Mouse (Mus musculus) liver, embryonic 13.5 days (tissue): ENCODE results near the gene Pole4. TPM values are rescaled to one million over a fixed set of nuclear protein-coding genes. Genes with fewer than 3 reads are reported as not detected.
A peak's percentile ranks its signal among the peaks of the same experiment; 100 is the strongest.
"Not testable (repeated sequence)": the region's sequence is repeated elsewhere in the genome, so short reads cannot be mapped to it uniquely, and the experiment has no call there.

Experiments
- ATAC-seq: fragments of 200-750 bp; cut with Nextera tagmentation; 2 replicates; pipeline ENCODE4 v1.8.0; 2017; ENCODE audit warnings: low read depth, mild to moderate bottlenecking, moderate number of reproducible peaks, moderate library complexity
- DNase-seq: peaks from one replicate; pipeline ENCODE4 v3.0.0; 2022
- H3K27ac ChIP-seq: fragments of 300-500 bp; sonication (generic); 2 replicates; pipeline ENCODE4 v1.5.1; 2015; ENCODE audit warnings: moderate library complexity, mild to moderate bottlenecking, inconsistent platforms
- H3K27me3 ChIP-seq: fragments of 300-500 bp; sonication (generic); 2 replicates; pipeline ENCODE4 v1.6.1; 2015; ENCODE audit warnings: mild to moderate bottlenecking, inconsistent platforms
- H3K36me3 ChIP-seq: fragments of 300-500 bp; sonication (generic); 2 replicates; pipeline ENCODE4 v1.6.1; 2015; ENCODE audit warnings: mild to moderate bottlenecking, inconsistent platforms
- H3K4me1 ChIP-seq: fragments of 300-500 bp; sonication (generic); replicated peaks from 2 replicates; pipeline ENCODE4 v1.6.1; 2015; ENCODE audit warnings: inconsistent platforms
- H3K4me2 ChIP-seq: fragments of 300-500 bp; sonication (generic); 2 replicates; pipeline ENCODE4 v1.6.1; 2015; ENCODE audit warnings: inconsistent platforms, mild to moderate bottlenecking, moderate library complexity
- H3K4me3 ChIP-seq: fragments of 300-500 bp; sonication (generic); replicated peaks from 2 replicates; pipeline ENCODE4 v1.5.1; 2015; ENCODE audit warnings: mild to moderate bottlenecking, inconsistent platforms
- H3K9ac ChIP-seq: fragments of 300-500 bp; sonication (generic); 2 replicates; pipeline ENCODE4 v1.6.1; 2015; ENCODE audit warnings: mild to moderate bottlenecking, inconsistent platforms
- H3K9me3 ChIP-seq: fragments of 300-500 bp; sonication (generic); replicated peaks from 2 replicates; pipeline ENCODE4 v1.6.1; 2016; ENCODE audit warnings: inconsistent platforms
- WGBS: fragments of 180-500 bp; shearing (Covaris S2); methylation state at CpG from one replicate; pipeline ENCODE4 v1.1.7; 2015; ENCODE audit not compliant: insufficient replicate concordance; 5-methylcytosine and 5-hydroxymethylcytosine counted together
- polyA plus RNA-seq: library from polyadenylated mRNA; unstranded; fragments of >200 nt; fragmentation: Nextera tagmentation; extraction: Ambion mirVana; gene quantifications from 2 replicates; pipeline ENCODE4 v1.2.1, GENCODE M21; 2015

Gene Pole4
- polyA plus RNA-seq, 1 experiment from 2014 or later: 65.7 TPM

DNA sequence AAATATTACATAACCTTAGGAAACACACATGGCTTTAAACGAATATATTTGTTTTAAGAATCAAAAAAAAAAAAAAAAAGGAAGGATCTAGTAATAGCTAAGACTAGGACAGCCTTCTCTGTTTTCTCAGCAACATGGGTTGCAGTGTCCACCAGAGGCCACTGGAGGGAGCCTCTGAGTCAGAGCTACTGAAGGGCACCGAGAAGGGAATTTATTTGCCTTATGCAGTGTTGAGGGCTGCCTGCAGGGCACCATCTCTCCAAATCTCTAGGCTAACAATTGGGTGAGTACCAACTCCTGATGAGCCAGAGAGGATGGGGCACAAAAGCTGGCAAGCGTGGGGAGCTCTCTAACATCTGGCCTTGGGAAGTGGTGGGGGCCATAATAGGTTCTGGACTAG, 9.1 kb upstream of the Pole4 start:
- no peak overlapping the region for H3K4me2 ChIP-seq
- no peaks in the 10 kb centered on the region for H3K36me3 ChIP-seq
- 14% methylated on average over 3 of the region's 3 CpGs for WGBS
- no peak overlapping the region for H3K9ac ChIP-seq
- ATAC-seq (0 out of 2 replicates have a peak, but pooled peaks have one; percentile 29), DNase-seq (peak; percentile 42)
- H3K27ac ChIP-seq: no peak overlapping the region
- H3K4me1 ChIP-seq: no peaks in the 10 kb centered on the region
- H3K27me3 ChIP-seq: no peaks in the 10 kb centered on the region
- no peaks in the 10 kb centered on the region for H3K9me3 ChIP-seq
- no peak overlapping the region for H3K4me3 ChIP-seq

- H3K27me3 ChIP-seq: no peaks in the 10 kb centered on the region
- ATAC-seq (no peak), DNase-seq (no peak)
- WGBS: 65% methylated on average over 3 of the region's 3 CpGs
- H3K4me2 ChIP-seq: no peak overlapping the region
- no peak overlapping the region for H3K4me3 ChIP-seq
- no peaks in the 10 kb centered on the region for H3K9me3 ChIP-seq
- no peak overlapping the region for H3K9ac ChIP-seq
- no peaks in the 10 kb centered on the region for H3K4me1 ChIP-seq
- no peaks in the 10 kb centered on the region for H3K36me3 ChIP-seq
- H3K27ac ChIP-seq: no peak overlapping the region
These were observed 2.6 kb upstream of the Pole4 start for GRCm38 (mm10) chr6:82707742-82708141.

DNA sequence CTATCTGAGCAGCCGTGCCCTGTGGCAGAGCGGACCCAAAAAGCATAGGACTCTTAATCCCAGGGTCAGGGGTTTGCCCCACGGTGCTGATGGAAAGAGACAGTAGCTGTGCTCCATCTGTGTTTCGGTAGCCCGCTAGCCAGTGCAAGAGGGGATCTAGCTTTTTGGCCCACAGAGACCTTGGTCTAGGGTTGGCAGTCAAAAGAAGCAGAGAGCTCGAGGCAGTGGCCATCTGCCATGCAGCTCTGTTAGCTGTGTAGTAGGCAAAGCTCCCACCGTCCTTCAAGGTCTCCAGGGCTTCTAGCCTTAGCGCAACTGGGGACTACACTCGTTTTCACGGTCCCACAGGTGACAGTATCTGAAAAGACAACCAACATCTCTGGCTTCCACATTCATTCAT, 2.1 kb upstream of the Pole4 start:
- H3K36me3 ChIP-seq: no peaks in the 10 kb centered on the region
- H3K27ac ChIP-seq: no peak overlapping the region
- no peaks in the 10 kb centered on the region for H3K9me3 ChIP-seq
- H3K4me1 ChIP-seq: no peaks in the 10 kb centered on the region
- DNase-seq: no peak
- H3K4me3 ChIP-seq: no peak overlapping the region
- no peak overlapping the region for H3K4me2 ChIP-seq
- H3K27me3 ChIP-seq: no peaks in the 10 kb centered on the region
- 70% methylated on average over 10 of the region's 10 CpGs for WGBS
- no peak for ATAC-seq
- no peak overlapping the region for H3K9ac ChIP-seq

- H3K27ac ChIP-seq: no peak overlapping the region
- no peaks in the 10 kb centered on the region for H3K27me3 ChIP-seq
- no peaks in the 10 kb centered on the region for H3K36me3 ChIP-seq
- DNase-seq (no peak), ATAC-seq (no peak)
- H3K9ac ChIP-seq: no peak overlapping the region
- no peaks in the 10 kb centered on the region for H3K4me1 ChIP-seq
- H3K4me2 ChIP-seq: no peak overlapping the region
- no peaks in the 10 kb centered on the region for H3K9me3 ChIP-seq
- no peak overlapping the region for H3K4me3 ChIP-seq
- 62% methylated on average over 3 of the region's 3 CpGs for WGBS
These were observed 1.5 kb downstream of the Pole4 start for GRCm38 (mm10) chr6:82703710-82704109.

DNA sequence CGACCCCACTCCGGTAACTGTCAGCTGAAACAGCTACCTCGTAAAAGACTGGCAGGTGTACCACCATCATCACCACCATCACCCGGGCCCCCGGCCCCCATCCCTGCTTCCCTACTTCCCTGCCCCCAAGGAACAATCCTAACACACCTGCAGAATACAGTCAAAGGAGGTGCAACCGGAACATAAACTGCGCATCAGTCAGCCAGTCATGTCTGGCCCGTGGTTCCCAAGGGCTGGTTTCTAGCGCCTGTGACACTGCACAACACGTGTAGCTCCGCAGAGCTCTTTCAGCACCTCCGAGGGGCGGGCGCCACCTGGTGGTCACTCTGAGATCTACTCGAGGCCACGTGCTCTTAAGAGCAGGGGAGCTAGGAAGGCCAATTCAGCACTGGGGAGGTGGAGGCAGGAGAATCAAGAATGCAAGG, 2.6 kb downstream of the Pole4 start:
- Histone ChIP-seq H3K4me3 (no peak overlapping the region), H3K9me3 (no peaks in the 10 kb centered on the region), H3K9ac (no peak overlapping the region), H3K4me1 (no peaks in the 10 kb centered on the region), H3K36me3 (no peaks in the 10 kb centered on the region), H3K27ac (no peak overlapping the region), H3K4me2 (no peak overlapping the region), H3K27me3 (no peaks in the 10 kb centered on the region)
- ATAC-seq (peak; percentile 68), DNase-seq (peak; percentile 67)
- WGBS: 24% methylated on average over 16 of the region's 16 CpGs

- Histone ChIP-seq H3K9ac (no peak overlapping the region), H3K27ac (no peak overlapping the region), H3K9me3 (no peaks in the 10 kb centered on the region), H3K4me3 (no peak overlapping the region), H3K27me3 (no peaks in the 10 kb centered on the region), H3K4me2 (no peak overlapping the region), H3K4me1 (no peaks in the 10 kb centered on the region), H3K36me3 (no peaks in the 10 kb centered on the region)
- no peak for DNase-seq
- 54% methylated on average over 6 of the region's 6 CpGs for WGBS
- ATAC-seq: no peak
These were observed 3.9 kb downstream of the Pole4 start for GRCm38 (mm10) chr6:82701296-82701695.

DNA sequence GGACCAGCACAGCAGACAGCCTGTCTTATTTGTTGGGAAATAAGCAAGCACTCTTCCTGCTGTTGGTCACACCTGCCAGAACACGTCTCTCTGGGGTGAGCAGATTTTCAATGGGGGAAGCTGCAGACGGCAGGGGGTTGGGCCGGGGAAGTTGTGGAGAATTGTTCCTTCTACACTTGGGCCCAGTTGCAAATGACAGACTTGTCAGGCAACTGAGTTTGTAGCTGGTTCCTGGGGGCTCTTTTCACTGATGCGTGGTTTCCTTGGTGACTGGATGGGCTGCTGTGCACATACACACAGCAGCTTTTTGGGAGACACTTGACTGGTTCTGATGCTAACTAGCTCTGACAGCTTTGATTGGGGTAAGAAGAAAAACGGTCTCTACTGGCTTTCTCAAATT, 5.3 kb downstream of the Pole4 start:
- H3K4me1 ChIP-seq: no peaks in the 10 kb centered on the region
- ATAC-seq (no peak), DNase-seq (no peak)
- no peak overlapping the region for H3K27ac ChIP-seq
- no peaks in the 10 kb centered on the region for H3K36me3 ChIP-seq
- H3K9me3 ChIP-seq: no peaks in the 10 kb centered on the region
- 30% methylated on average over 5 of the region's 5 CpGs for WGBS
- H3K4me3 ChIP-seq: no peak overlapping the region
- H3K4me2 ChIP-seq: no peak overlapping the region
- H3K9ac ChIP-seq: no peak overlapping the region
- no peaks in the 10 kb centered on the region for H3K27me3 ChIP-seq

DNA sequence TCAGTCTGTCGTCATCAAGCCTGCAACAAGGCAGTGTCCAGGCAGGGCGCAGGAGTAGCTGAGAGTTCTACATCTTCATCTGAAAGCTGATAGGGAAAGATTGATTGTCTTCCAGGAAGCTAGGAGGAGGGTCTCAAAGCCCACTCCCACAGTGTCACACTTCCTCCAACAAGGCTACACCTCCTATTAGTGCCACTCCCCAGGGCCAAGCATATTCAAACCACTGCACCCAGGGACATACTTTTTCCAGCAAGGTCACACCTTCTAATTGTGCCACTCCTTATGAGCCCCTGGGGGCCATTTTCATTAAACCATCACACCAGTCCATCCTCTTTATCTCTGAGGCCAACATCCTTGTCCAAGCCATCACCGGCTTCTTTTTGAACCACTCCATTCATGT, 8.4 kb downstream of the Pole4 start:
- Histone ChIP-seq H3K9ac (no peak overlapping the region), H3K27ac (no peak overlapping the region), H3K27me3 (no peaks in the 10 kb centered on the region), H3K4me3 (no peak overlapping the region), H3K4me2 (no peak overlapping the region), H3K9me3 (no peaks in the 10 kb centered on the region), H3K36me3 (no peaks in the 10 kb centered on the region), H3K4me1 (no peaks in the 10 kb centered on the region)
- WGBS: 70% methylated on average over 3 of the region's 3 CpGs
- DNase-seq: no peak
- no peak for ATAC-seq

DNA sequence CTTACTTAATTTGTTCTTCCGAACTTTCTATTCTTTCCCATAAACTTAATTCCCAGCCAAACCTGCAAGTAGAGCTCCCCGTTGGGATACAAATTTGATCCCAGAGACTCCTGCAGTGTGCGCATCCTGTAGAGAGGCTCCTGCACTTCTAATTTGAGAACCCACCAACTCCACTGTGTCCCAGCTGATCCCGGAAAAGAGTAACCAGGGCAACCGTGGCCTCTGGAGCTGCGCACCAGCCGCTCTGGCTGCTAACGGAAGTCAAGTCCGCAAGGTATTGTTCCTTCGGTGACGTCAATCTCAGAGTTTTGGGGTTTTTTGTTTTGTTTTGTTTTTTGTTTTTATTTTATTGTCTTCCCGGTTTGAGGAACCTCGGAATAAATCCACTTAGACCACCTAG, 10.5 kb downstream of the Pole4 start:
- Histone ChIP-seq H3K4me2 (peak overlapping the region; percentile 15; the same call in 1 of the 2 replicates), H3K36me3 (no peaks in the 10 kb centered on the region), H3K27me3 (no peaks in the 10 kb centered on the region), H3K9me3 (no peaks in the 10 kb centered on the region), H3K27ac (no peak overlapping the region), H3K4me3 (peak overlapping the region; percentile 12; the same call in 1 of the 2 replicates), H3K9ac (no peak overlapping the region), H3K4me1 (no peaks in the 10 kb centered on the region)
- no peak for ATAC-seq
- 50% methylated on average over 13 of the region's 13 CpGs for WGBS
- no peak for DNase-seq

GRCm38 (mm10) chr6:82689474-82689873, 15.7 kb downstream of the Pole4 start:
- Histone ChIP-seq H3K4me3 (no peak overlapping the region), H3K9ac (no peak overlapping the region), H3K27me3 (no peaks in the 10 kb centered on the region), H3K4me2 (no peak overlapping the region), H3K36me3 (no peaks in the 10 kb centered on the region), H3K9me3 (no peaks in the 10 kb centered on the region), H3K4me1 (no peaks in the 10 kb centered on the region), H3K27ac (no peak overlapping the region)
- 32% methylated on average over 4 of the region's 4 CpGs for WGBS
- DNase-seq (no peak), ATAC-seq (no peak)

DNA sequence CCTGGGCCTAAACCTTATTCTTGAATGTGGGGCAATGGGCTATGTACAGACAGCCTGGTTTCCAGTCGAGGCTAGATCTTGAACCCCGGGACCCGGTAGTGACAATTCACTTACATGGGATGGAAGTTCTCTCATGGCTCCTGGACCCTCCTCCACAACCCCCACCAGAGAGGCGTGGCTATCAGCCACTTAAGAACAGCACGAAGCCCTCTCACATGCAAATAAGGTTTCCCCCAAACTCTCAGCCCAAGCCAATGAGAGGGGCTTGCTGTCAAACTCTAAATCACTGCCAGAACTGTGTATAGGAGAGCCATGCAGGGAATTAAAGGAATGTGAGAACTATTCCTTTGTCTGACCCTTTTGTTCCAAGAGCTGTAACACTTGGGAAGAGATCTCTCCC, 16.6 kb downstream of the Pole4 start:
- not testable (repeated sequence) for H3K9me3 ChIP-seq, H3K4me3 ChIP-seq, H3K27ac ChIP-seq, H3K36me3 ChIP-seq, ATAC-seq, H3K4me2 ChIP-seq, H3K4me1 ChIP-seq, DNase-seq, H3K9ac ChIP-seq, H3K27me3 ChIP-seq
- WGBS: 57% methylated on average over 5 of the region's 5 CpGs

- Histone ChIP-seq H3K9me3 (no peaks in the 10 kb centered on the region), H3K4me3 (no peak overlapping the region), H3K4me2 (no peak overlapping the region), H3K9ac (no peak overlapping the region), H3K36me3 (no peaks in the 10 kb centered on the region), H3K4me1 (no peaks in the 10 kb centered on the region), H3K27ac (no peak overlapping the region), H3K27me3 (no peaks in the 10 kb centered on the region)
- ATAC-seq (no peak), DNase-seq (no peak)
These were observed 21.0 kb downstream of the Pole4 start for GRCm38 (mm10) chr6:82684136-82684535.
